Mouse (Mus musculus) naive thymus-derived CD4-positive, alpha-beta T cell, adult 5 months (primary cell): Measurements from ENCODE around the gene Col24a1. TPM values are rescaled to one million over a fixed set of nuclear protein-coding genes. Genes with fewer than 3 reads are reported as not detected.

Experiments used
- polyA plus RNA-seq: library from polyadenylated mRNA; unstranded; fragments of 100-300 nt; shearing (Covaris generic); gene quantifications from one replicate; pipeline ENCODE4 v1.2.1, GENCODE M21; 2017

The Col24a1 gene
- not detected for polyA plus RNA-seq

DNA sequence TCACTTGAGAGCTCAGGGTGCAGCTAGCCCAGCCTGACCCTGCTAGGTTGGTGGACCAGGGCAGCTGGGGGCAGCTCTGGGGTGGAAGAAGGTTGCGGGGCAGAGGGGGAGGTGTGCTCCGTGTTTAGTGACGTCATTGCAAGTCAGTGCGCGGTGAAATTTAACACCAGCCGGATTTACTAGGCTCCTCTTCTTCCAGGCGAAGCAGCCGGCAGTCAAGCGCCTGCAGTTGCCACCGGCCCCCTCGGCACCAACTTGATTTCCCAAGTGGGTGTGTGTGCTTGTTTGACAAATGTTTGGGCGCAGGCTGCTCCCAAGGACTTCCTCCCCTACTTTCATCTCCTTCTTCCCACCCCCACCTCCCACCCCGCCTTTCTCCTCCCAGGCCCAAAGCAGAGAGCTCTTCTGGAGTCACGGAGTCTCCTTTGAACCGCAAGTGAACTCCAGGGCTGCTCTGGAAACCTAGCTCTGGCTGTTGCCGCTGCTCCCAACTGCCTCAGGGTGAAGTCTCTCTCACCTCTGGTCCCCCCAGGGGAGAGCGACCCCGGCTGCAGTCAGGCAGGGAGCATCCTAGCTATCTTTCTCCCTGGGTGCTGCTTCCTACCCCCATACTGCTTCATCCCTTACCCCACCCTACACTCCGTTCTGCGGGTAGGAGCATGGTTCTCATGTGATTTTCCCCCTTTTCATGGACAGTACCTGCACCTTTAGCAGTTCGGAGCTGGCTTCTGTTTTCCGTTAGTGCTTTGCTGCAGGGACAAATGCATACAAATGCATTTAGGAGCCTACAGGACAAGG lies at the start of gene Col24a1:
Col24a1 (plus strand) TSS at position 136 of the 798 bp plus-strand sequence.

DNA sequence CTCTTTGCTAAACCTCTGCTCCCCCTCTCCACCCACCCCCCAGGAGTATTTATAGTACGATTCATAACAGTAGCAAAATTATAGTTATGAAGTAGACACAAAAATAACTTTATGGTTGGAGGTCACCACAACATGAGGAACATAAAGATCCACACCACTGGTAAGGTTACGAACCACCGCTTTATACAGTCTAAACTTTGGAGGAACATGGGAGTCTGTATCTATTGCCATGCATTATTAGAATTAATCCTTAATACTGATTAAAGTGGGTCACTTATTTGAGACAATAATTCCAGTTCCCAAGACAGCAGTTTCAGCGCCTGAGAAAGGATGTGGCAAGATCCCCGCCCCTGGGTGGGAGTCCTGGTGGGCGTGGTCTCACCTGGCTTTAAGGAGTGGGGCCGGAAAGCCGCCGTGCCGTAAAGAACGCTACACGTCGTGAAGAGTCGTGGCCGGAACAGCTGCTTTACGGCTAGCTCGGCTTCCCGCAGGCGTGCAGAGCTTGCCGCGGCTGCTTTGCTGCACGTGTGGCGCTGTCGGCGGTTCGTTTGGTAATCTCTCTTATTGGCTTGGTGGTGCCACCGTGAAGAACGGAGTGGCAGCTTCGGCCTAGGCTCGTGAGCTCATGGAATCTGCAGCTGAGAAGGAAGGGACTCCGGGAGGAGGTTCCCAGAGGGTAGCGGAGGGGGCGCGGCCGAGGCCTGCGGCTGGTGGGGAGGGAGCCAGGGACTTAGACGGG lies 283.6 kb downstream of the Col24a1 start, which contains the start of gene Znhit6:
Znhit6 (plus strand) TSS at position 463 of the 739 bp plus-strand sequence.

Other genes with a start within 250 kb of the Col24a1 start
- gene Clca2, start 193.0 kb upstream of the Col24a1 start, polyA plus RNA-seq = not detected
- 5.7 TPM for gene Odf2l, start 173.9 kb upstream of the Col24a1 start, polyA plus RNA-seq